Mouse (Mus musculus) G1E (cell line): Measurements from ENCODE around the gene Ttc28. TPM values are rescaled to one million over a fixed set of nuclear protein-coding genes. Genes with fewer than 3 reads are reported as not detected.

Source experiments
- ATAC-seq: 2 replicates; pipeline ENCODE4 v1.8.0; 2016; ENCODE audit warnings: mild to moderate bottlenecking; ENCODE audit not compliant: insufficient number of reproducible peaks, poor library complexity, low FRiP score, severe bottlenecking; ENCODE audit errors: extremely low read depth
- DNase-seq: peaks from one replicate; pipeline ENCODE4 v3.0.0; 2012; ENCODE audit warnings: low spot score
- H3K27me3 ChIP-seq: 2 replicates; pipeline ENCODE4 v1.6.1; 2012; ENCODE audit warnings: mild to moderate bottlenecking, low read length, inconsistent platforms; ENCODE audit not compliant: insufficient read depth
- H3K36me3 ChIP-seq: replicated peaks from 2 replicates; pipeline ENCODE3; 2012; ENCODE audit warnings: mild to moderate bottlenecking, inconsistent platforms
- H3K4me1 ChIP-seq: 2 replicates; pipeline ENCODE4 v1.6.1; 2012; ENCODE audit warnings: low read depth, low read length, inconsistent platforms, mixed read lengths; ENCODE audit not compliant: insufficient read depth
- H3K4me3 ChIP-seq: 2 replicates; pipeline ENCODE4 v1.5.1; 2012; ENCODE audit warnings: low read depth, mild to moderate bottlenecking, inconsistent platforms, low read length, moderate library complexity, mixed read lengths
- H3K9me3 ChIP-seq: replicated peaks from 2 replicates; pipeline ENCODE4 v1.6.1; 2012; ENCODE audit warnings: inconsistent platforms
- CTCF ChIP-seq: IDR thresholded peaks from 2 replicates; pipeline ENCODE4 v1.5.1; 2012; ENCODE audit warnings: low read depth, low read length, inconsistent platforms, mixed read lengths
- GATA1 ChIP-seq: IDR thresholded peaks from 2 replicates; pipeline ENCODE4 v1.6.1; 2012; ENCODE audit warnings: borderline replicate concordance, low read length, inconsistent platforms, mixed read lengths
- GATA2 ChIP-seq: IDR thresholded peaks from 2 replicates; pipeline ENCODE4 v1.6.1; 2012; ENCODE audit warnings: low read depth, low read length, inconsistent platforms, borderline replicate concordance
- POLR2AphosphoS5 ChIP-seq: IDR thresholded peaks from 2 replicates; pipeline ENCODE4 v1.6.1; 2012; ENCODE audit warnings: low read depth, low read length, inconsistent platforms; ENCODE audit not compliant: insufficient replicate concordance
- TAL1 ChIP-seq: conservative IDR thresholded peaks from 2 replicates; pipeline ENCODE4 v1.6.1; 2012; ENCODE audit warnings: low read depth, low read length, inconsistent platforms, mixed read lengths
- polyA plus RNA-seq: library from polyadenylated mRNA; stranded (reverse); fragments of >175 nt; gene quantifications from 2 replicates; pipeline ENCODE4 v1.2.3, GENCODE M21; 2012
- total RNA-seq, 2 experiments: library from RNA; stranded (forward) in 1 of 2; stranded (reverse) in 1 of 2; fragments of 200-1000 nt in 1 of 2; fragments of >200 nt in 1 of 2; fragmentation: Nextera tagmentation in 1 of 2; gene quantifications; 2 replicates each; pipeline ENCODE4 v1.2.3; 2014 to 2017

The Ttc28 gene
- total and polyA plus RNA-seq, 3 experiments: 0.28 to 2.0 (median 0.55) TPM

GRCm38 (mm10) chr5:111288486-111288885 is 408.9 kb downstream of the Ttc28 start:
- Histone ChIP-seq H3K4me1 (no peaks in the 10 kb centered on the region), H3K27me3 (no peaks in the 10 kb centered on the region), H3K36me3 (no peaks in the 10 kb centered on the region), H3K9me3 (no peaks in the 10 kb centered on the region), H3K4me3 (no peak overlapping the region)
- no peak for DNase-seq
- no peak for TF ChIP-seq TAL1
- ATAC-seq: no peak

- H3K27me3 ChIP-seq: no peaks in the 10 kb centered on the region
- ATAC-seq: no peak
Observed at GRCm38 (mm10) chr5:111290071-111290470, 410.5 kb downstream of the Ttc28 start.

GRCm38 (mm10) chr5:111291639-111292038 is 412.0 kb downstream of the Ttc28 start:
- no peak overlapping the region for H3K4me3 ChIP-seq
- H3K36me3 ChIP-seq: no peaks in the 10 kb centered on the region
- H3K4me1 ChIP-seq: no peaks in the 10 kb centered on the region
- no peak for ATAC-seq
- no peaks in the 10 kb centered on the region for H3K9me3 ChIP-seq
- H3K27me3 ChIP-seq: no peaks in the 10 kb centered on the region
- TF ChIP-seq GATA2: no peak
- no peak for DNase-seq

More at GRCm38 (mm10) chr5:111290071-111290470, 410.5 kb downstream of the Ttc28 start:
- Histone ChIP-seq H3K36me3 (no peaks in the 10 kb centered on the region), H3K4me3 (no peak overlapping the region), H3K9me3 (no peaks in the 10 kb centered on the region), H3K4me1 (no peaks in the 10 kb centered on the region)
- no peak for DNase-seq
- TF ChIP-seq GATA1 (no peak), TAL1 (no peak), POLR2AphosphoS5 (no peak), GATA2 (no peak), CTCF (no peak)

GRCm38 (mm10) chr5:111297801-111298200 is 418.2 kb downstream of the Ttc28 start:
- no peaks in the 10 kb centered on the region for H3K36me3 ChIP-seq
- no peak overlapping the region for H3K4me3 ChIP-seq
- TF ChIP-seq GATA1 (no peak), POLR2AphosphoS5 (no peak), GATA2 (no peak), TAL1 (no peak), CTCF (no peak)
- no peaks in the 10 kb centered on the region for H3K9me3 ChIP-seq
- DNase-seq (no peak), ATAC-seq (no peak)
- no peaks in the 10 kb centered on the region for H3K27me3 ChIP-seq
- no peaks in the 10 kb centered on the region for H3K4me1 ChIP-seq

GRCm38 (mm10) chr5:111298706-111299105 is 419.1 kb downstream of the Ttc28 start:
- Histone ChIP-seq H3K9me3 (no peaks in the 10 kb centered on the region), H3K4me3 (no peak overlapping the region), H3K27me3 (no peaks in the 10 kb centered on the region), H3K36me3 (no peaks in the 10 kb centered on the region), H3K4me1 (no peaks in the 10 kb centered on the region)
- ATAC-seq (no peak), DNase-seq (no peak)
- TF ChIP-seq GATA2 (no peak), GATA1 (no peak), TAL1 (no peak), CTCF (no peak)

GRCm38 (mm10) chr5:111300776-111301175 is 421.2 kb downstream of the Ttc28 start:
- no peaks in the 10 kb centered on the region for H3K36me3 ChIP-seq
- DNase-seq (no peak), ATAC-seq (no peak)
- no peaks in the 10 kb centered on the region for H3K4me1 ChIP-seq
- no peak overlapping the region for H3K4me3 ChIP-seq
- no peak for TF ChIP-seq CTCF
- no peak for TF ChIP-seq TAL1
- no peak for TF ChIP-seq GATA1
- TF ChIP-seq POLR2AphosphoS5: no peak
- TF ChIP-seq GATA2: no peak
- no peaks in the 10 kb centered on the region for H3K27me3 ChIP-seq
- no peaks in the 10 kb centered on the region for H3K9me3 ChIP-seq

GRCm38 (mm10) chr5:111301736-111302135 is 422.1 kb downstream of the Ttc28 start:
- no peak overlapping the region for H3K4me3 ChIP-seq
- no peak for ATAC-seq
- DNase-seq: no peak
- TF ChIP-seq TAL1 (no peak), GATA1 (no peak), CTCF (no peak), POLR2AphosphoS5 (no peak), GATA2 (no peak)
- H3K36me3 ChIP-seq: no peaks in the 10 kb centered on the region
- H3K9me3 ChIP-seq: no peaks in the 10 kb centered on the region
- no peaks in the 10 kb centered on the region for H3K4me1 ChIP-seq
- no peaks in the 10 kb centered on the region for H3K27me3 ChIP-seq
